Mouse (Mus musculus): ENCODE data around the gene Zmat5.

GRCm38 (mm10) chr11:4712822-4713221 is 8.3 kb downstream of the Zmat5 start:
- TF ChIP-seq POLR2A (IDR thresholded peaks at IDR 0.05; ENCODE audit: low read depth, low read length) (no peak), CTCF (IDR thresholded peaks at IDR 0.05; ENCODE audit: extremely low read depth, insufficient read depth, insufficient read length, insufficient replicate concordance) (no peak)
